Mouse (Mus musculus) mouse embryonic stem cell (cell line): ENCODE results near the gene Fmn2.

Experiments
- in situ Hi-C, 2 experiments: fragments of 300-500 bp; cut with MboI; formaldehyde crosslinking; loops; 1 replicate in 1 of 2; 3 replicates in 1 of 2; pipeline ENCODE4 v1.14.3; 2019 to 2020; ENCODE audit warnings: low sequenced_read_pairs in 2 of 2, low pct_unique_long_range_greater_than_20kb in 1 of 2, mixed read lengths in 1 of 2; ENCODE audit not compliant: unreplicated experiment in 1 of 2

The Fmn2 gene

GRCm38 (mm10) chr1:174719729-174720458 lies 218.3 kb downstream of the Fmn2 start:
- in situ Hi-C loops = no loop called here

- in situ Hi-C loops = no loop called here
Observed at GRCm38 (mm10) chr1:174728771-174729170, 227.1 kb downstream of the Fmn2 start.

- in situ Hi-C loops = no loop called here
Observed at GRCm38 (mm10) chr1:174732715-174733114, 231.1 kb downstream of the Fmn2 start.

- in situ Hi-C loops = loop anchor here in 1 of 2 experiments (5.0 kb wide), 1 partner anchor 52 kb away; no protein-coding TSS in a partner anchor
Observed at GRCm38 (mm10) chr1:174738958-174739357, 237.3 kb downstream of the Fmn2 start.

- in situ Hi-C loops = no loop called here
Observed at GRCm38 (mm10) chr1:174742667-174743066, 241.0 kb downstream of the Fmn2 start.

- in situ Hi-C loops = no loop called here
Observed at GRCm38 (mm10) chr1:174748520-174748919, 246.9 kb downstream of the Fmn2 start.

GRCm38 (mm10) chr1:174750893-174751461 lies 249.4 kb downstream of the Fmn2 start:
- in situ Hi-C loops = no loop called here

- in situ Hi-C loops = no loop called here
Observed at GRCm38 (mm10) chr1:174759354-174759753, 257.7 kb downstream of the Fmn2 start.

- in situ Hi-C loops = no loop called here
Observed at GRCm38 (mm10) chr1:174765757-174766156, 264.1 kb downstream of the Fmn2 start.

- in situ Hi-C loops = no loop called here
Observed at GRCm38 (mm10) chr1:174766852-174767251, 265.2 kb downstream of the Fmn2 start.

GRCm38 (mm10) chr1:174771871-174772281 lies 270.3 kb downstream of the Fmn2 start:
- in situ Hi-C loops = no loop called here

- in situ Hi-C loops = no loop called here
Observed at GRCm38 (mm10) chr1:174781037-174781436, 279.4 kb downstream of the Fmn2 start.

- in situ Hi-C loops = no loop called here
Observed at GRCm38 (mm10) chr1:174788617-174789016, 287.0 kb downstream of the Fmn2 start.

GRCm38 (mm10) chr1:174811846-174812245 lies 310.2 kb downstream of the Fmn2 start:
- in situ Hi-C loops = no loop called here

- in situ Hi-C loops = no loop called here
Observed at GRCm38 (mm10) chr1:174826562-174826961, 324.9 kb downstream of the Fmn2 start.

- in situ Hi-C loops = no loop called here
Observed at GRCm38 (mm10) chr1:174836861-174837260, 335.2 kb downstream of the Fmn2 start.

- in situ Hi-C loops = no loop called here
Observed at GRCm38 (mm10) chr1:174844786-174845185, 343.2 kb downstream of the Fmn2 start.

GRCm38 (mm10) chr1:174856188-174856587 lies 354.6 kb downstream of the Fmn2 start:
- in situ Hi-C loops = no loop called here

- in situ Hi-C loops = no loop called here
Observed at GRCm38 (mm10) chr1:174860407-174861118, 358.9 kb downstream of the Fmn2 start.
